Mouse (Mus musculus) small intestine, adult 2 months (tissue): ENCODE data around the gene Tnfrsf18. TPM values are rescaled to one million over a fixed set of nuclear protein-coding genes. Genes with fewer than 3 reads are reported as not detected.

ENCODE experiments used
- H3K27ac ChIP-seq: fragments of 200-500 bp; 2 replicates; pipeline ENCODE4 v1.5.1; 2012; ENCODE audit warnings: low read depth, low read length, control low read depth, inconsistent platforms; ENCODE audit not compliant: insufficient read depth
- H3K27me3 ChIP-seq: fragments of 200-500 bp; 2 replicates; pipeline ENCODE4 v1.6.1; 2012; ENCODE audit warnings: mild to moderate bottlenecking, moderate library complexity, low read length, inconsistent platforms; ENCODE audit not compliant: control insufficient read depth, insufficient read depth
- H3K36me3 ChIP-seq: fragments of 200-500 bp; 2 replicates; pipeline ENCODE4 v1.6.1; 2012; ENCODE audit warnings: mild to moderate bottlenecking, low read length, control low read depth, inconsistent platforms; ENCODE audit not compliant: control insufficient read depth, insufficient read depth
- H3K4me1 ChIP-seq: fragments of 200-500 bp; 2 replicates; pipeline ENCODE4 v1.6.1; 2012; ENCODE audit warnings: low read length, inconsistent platforms, mixed read lengths; ENCODE audit not compliant: control insufficient read depth, insufficient read depth, insufficient read length
- H3K4me3 ChIP-seq: fragments of 200-500 bp; 2 replicates; pipeline ENCODE4 v1.5.1; 2012; ENCODE audit warnings: low read depth, mild to moderate bottlenecking, control low read depth, inconsistent platforms, low read length, moderate library complexity
- CTCF ChIP-seq: fragments of 200-500 bp; IDR thresholded peaks from 2 replicates; pipeline ENCODE4 v1.5.1; 2012; ENCODE audit warnings: low read depth, mild to moderate bottlenecking, control low read depth, inconsistent platforms, low read length, moderate library complexity, mixed read lengths; ENCODE audit not compliant: insufficient replicate concordance, insufficient read length; ENCODE audit errors: extremely low read depth
- POLR2A ChIP-seq: fragments of 200-500 bp; IDR thresholded peaks from 2 replicates; pipeline ENCODE4 v1.6.1; 2012; ENCODE audit warnings: low read depth, mild to moderate bottlenecking, control low read depth, inconsistent platforms, low read length, moderate library complexity
- WGBS: fragments of 180-500 bp; shearing (Covaris S2); methylation state at CpG from one replicate; pipeline ENCODE4 v1.1.7; 2018; 5-methylcytosine and 5-hydroxymethylcytosine counted together
- polyA plus RNA-seq: library from polyadenylated mRNA; depleted of rRNA; stranded (reverse); fragments of >200 nt; gene quantifications from 2 replicates; pipeline ENCODE4 v1.2.3, GENCODE M21; 2012; rRNA removed

Tnfrsf18 gene
- polyA plus RNA-seq: 3.9 and 6.1 TPM in 2 replicates

DNA sequence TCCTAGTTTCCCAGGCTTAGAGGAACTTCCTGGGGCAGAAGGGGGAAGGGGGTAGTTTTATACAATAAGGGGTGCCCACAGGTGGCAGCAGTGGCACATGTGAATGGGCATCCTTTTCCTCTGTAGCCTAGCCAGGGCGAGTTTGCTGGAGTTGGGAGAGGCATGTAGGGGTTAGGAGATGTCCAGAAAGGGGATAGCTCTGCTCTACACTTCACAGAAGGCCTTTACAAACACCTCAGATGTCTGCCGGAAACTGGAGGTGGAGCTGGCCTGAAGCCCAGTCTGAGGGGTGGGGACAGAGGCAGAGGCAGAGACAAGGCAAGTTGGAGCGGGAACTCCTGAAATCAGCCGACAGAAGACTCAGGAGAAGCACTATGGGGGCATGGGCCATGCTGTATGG is at the start of gene Tnfrsf18:
TSS of gene Tnfrsf18 (plus strand) at position 152 of the 400 bp plus-strand sequence.
- 8% methylated on average over 4 of the region's 4 CpGs for WGBS
- H3K4me3 ChIP-seq: peak within 1 kb of the TSS; percentile 42
- H3K36me3 ChIP-seq: peaks cover 4% of the 10 kb centered on the region; the same call in 1 of the 2 replicates
- TF ChIP-seq CTCF: peak; percentile 36; the same call in 1 of the 2 replicates
- TF ChIP-seq POLR2A: no peak
- no peaks in the 10 kb centered on the region for H3K27me3 ChIP-seq
- H3K27ac ChIP-seq: peak within 1 kb of the TSS; percentile 9
- H3K4me1 ChIP-seq: peaks cover 9% of the 10 kb centered on the region; the same call in 1 of the 2 replicates

DNA sequence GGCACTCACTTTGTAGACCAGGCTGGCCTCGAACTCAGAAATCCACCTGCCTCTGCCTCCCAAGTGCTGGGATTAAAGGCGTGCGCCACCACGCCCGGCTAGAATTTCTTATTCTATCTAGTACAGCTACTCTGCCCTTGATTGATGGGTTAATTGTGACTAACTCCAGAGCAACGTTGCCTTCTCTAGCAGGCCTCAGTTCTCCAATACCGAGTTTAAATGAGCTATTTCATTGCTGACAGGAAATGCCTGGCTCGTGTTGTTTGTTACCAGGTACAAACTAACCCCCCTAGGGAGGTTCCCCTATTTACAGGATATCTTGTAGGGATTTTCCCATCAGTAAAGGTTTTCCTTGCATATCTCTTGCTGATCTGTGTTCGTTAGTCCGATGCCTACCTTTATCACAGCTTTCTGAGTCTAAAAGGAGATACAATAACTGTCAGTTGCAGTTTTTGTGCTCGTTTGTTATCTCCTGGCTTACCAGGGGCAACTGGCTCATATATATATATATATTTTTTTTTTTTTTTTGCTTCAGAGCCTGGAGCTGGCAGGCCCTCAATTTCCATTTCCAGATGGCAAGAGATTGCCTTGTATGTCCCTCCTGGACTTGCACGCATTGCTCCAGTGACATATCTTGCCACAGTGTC is 44.4 kb upstream of the Tnfrsf18 start:
- no peak overlapping the region for H3K4me3 ChIP-seq
- no peaks in the 10 kb centered on the region; the same call in 1 of the 2 replicates for H3K27me3 ChIP-seq
- no peaks in the 10 kb centered on the region for H3K36me3 ChIP-seq
- H3K4me1 ChIP-seq: no peaks in the 10 kb centered on the region
- H3K27ac ChIP-seq: no peak overlapping the region
- no peak for TF ChIP-seq POLR2A
- TF ChIP-seq CTCF: no peak
- 72% methylated on average over 12 of the region's 12 CpGs for WGBS

DNA sequence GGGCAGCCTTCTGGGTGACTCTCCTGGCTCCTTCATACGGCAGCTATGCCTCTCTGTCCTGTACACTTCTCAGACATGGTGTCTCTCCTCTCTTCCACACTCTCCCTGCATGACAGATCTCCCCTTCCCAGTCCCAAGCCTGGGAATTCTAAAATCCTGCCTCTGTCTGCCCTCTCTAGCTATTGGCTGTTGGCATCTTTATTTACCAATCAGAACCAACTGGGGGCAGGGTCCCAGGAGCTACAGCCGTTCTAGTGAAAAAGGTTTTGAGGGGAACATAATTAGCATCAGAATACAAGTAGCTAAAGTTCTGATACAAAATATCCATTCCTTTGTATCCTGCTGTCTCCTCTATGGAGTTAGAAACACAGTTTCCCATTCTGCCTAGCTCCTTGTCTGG is 42.2 kb upstream of the Tnfrsf18 start:
- no peak for TF ChIP-seq POLR2A
- TF ChIP-seq CTCF: no peak
- H3K4me1 ChIP-seq: no peaks in the 10 kb centered on the region

GRCm38 (mm10) chr4:155991211-155991907 is 34.6 kb upstream of the Tnfrsf18 start:
- H3K4me1 ChIP-seq: peaks cover 10% of the 10 kb centered on the region
- peak overlapping the region; percentile 75 for H3K4me3 ChIP-seq
- WGBS: 55% methylated on average over 22 of the region's 22 CpGs
- H3K27ac ChIP-seq: no peak overlapping the region
- H3K27me3 ChIP-seq: no peaks in the 10 kb centered on the region
- H3K36me3 ChIP-seq: peaks cover 4% of the 10 kb centered on the region
- TF ChIP-seq POLR2A (no peak), CTCF (no peak)

More for the DNA sequence above, 42.2 kb upstream of the Tnfrsf18 start:
- H3K4me3 ChIP-seq: no peak overlapping the region
- H3K27me3 ChIP-seq: no peaks in the 10 kb centered on the region; the same call in 1 of the 2 replicates
- 24% methylated on average over 2 of the region's 2 CpGs for WGBS
- H3K27ac ChIP-seq: no peak overlapping the region
- no peaks in the 10 kb centered on the region for H3K36me3 ChIP-seq

- H3K4me1 ChIP-seq: peaks cover 10% of the 10 kb centered on the region
- peaks cover 7% of the 10 kb centered on the region for H3K36me3 ChIP-seq
- 11% methylated on average over 37 of the region's 37 CpGs for WGBS
- peak overlapping the region; percentile 78; the same call in 1 of the 2 replicates for H3K27ac ChIP-seq
- H3K27me3 ChIP-seq: no peaks in the 10 kb centered on the region
- TF ChIP-seq POLR2A (no peak), CTCF (no peak)
- H3K4me3 ChIP-seq: peak overlapping the region; percentile 75
Measured at GRCm38 (mm10) chr4:155991908-155992230, 34.1 kb upstream of the Tnfrsf18 start.

GRCm38 (mm10) chr4:155992241-155992905 is 33.6 kb upstream of the Tnfrsf18 start, which contains the start of the genes B3galt6 and Sdf4:
Gene B3galt6 (minus strand): TSS chr4:155992649.
Gene Sdf4 (plus strand): TSS chr4:155992872.
- peaks cover 10% of the 10 kb centered on the region for H3K4me1 ChIP-seq

GRCm38 (mm10) chr4:155992906-155993547 is 32.9 kb upstream of the Tnfrsf18 start:
- under 1% methylated on average over 70 of the region's 70 CpGs for WGBS
- Histone ChIP-seq H3K4me3 (peak overlapping the region; percentile 98), H3K36me3 (peaks cover 15% of the 10 kb centered on the region), H3K27ac (peak overlapping the region; percentile 97), H3K27me3 (no peaks in the 10 kb centered on the region), H3K4me1 (peaks cover 10% of the 10 kb centered on the region)
- TF ChIP-seq POLR2A (peak; percentile 24; the same call in 1 of the 2 replicates), CTCF (no peak)

More at GRCm38 (mm10) chr4:155992241-155992905, 33.6 kb upstream of the Tnfrsf18 start, which contains the start of the genes B3galt6 and Sdf4:
- WGBS: under 1% methylated on average over 99 of the region's 99 CpGs
- Histone ChIP-seq H3K27me3 (no peaks in the 10 kb centered on the region), H3K36me3 (peaks cover 10% of the 10 kb centered on the region), H3K4me3 (peak within 1 kb of the TSS; percentile 98), H3K27ac (peak within 1 kb of the TSS; percentile 97)
- TF ChIP-seq POLR2A (peak; percentile 45), CTCF (peak; percentile 67)
